Mouse (Mus musculus): ENCODE measurements around the gene Gm6370.
"Not testable (repeated sequence)": the region's sequence is repeated elsewhere in the genome, so short reads cannot be mapped to it uniquely, and the experiment has no call there.

Gm6370 gene

GRCm38 (mm10) chr5:146491063-146491462 lies at the start of gene Gm6370:
Gene Gm6370, plus strand, starts transcription at chr5:146491363.
- not testable (repeated sequence) for DNase-seq (ENCODE audit: low read depth, low spot score)

DNA sequence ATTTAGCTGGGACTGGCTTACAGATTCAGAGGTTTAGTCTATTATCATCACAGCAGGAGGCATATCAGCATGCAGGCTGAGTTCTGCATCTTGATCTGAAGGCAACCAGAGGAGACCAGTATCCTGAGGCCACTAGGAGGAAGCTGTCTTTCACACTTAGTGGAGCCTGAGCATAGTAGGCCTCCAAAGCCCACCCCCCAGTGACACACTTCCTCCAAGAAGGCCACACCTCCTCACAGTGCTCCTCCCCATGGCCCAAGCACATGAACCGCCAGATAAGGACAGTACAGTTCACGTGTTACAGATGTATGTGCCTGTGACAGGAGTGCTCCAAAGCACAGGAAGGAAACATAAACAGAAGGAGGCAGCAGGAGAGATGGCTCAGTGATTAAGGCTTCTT lies 48.4 kb upstream of the Gm6370 start:
- no peak for DNase-seq (ENCODE audit: low read depth, low spot score)

DNA sequence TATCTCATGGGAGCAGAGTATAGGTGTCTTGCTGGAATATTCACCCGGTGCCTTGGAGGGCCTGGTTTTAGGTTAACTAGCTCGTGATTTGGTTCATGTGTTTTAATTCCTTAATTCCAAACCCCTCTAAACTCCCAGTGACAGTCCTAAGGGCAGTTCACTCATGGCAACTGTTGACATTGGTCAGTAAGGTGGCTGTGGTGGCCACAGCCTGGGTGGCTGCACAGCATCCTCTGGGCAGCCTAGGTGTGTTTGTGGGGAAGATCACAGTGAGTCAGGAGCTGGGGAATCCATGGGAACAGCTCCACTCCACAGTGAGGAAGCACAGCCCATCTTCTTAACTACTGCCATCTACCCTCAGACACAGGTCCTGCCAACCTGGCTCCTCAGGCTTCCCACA lies 44.5 kb upstream of the Gm6370 start:
- no peak for DNase-seq (ENCODE audit: low read depth, low spot score)

DNA sequence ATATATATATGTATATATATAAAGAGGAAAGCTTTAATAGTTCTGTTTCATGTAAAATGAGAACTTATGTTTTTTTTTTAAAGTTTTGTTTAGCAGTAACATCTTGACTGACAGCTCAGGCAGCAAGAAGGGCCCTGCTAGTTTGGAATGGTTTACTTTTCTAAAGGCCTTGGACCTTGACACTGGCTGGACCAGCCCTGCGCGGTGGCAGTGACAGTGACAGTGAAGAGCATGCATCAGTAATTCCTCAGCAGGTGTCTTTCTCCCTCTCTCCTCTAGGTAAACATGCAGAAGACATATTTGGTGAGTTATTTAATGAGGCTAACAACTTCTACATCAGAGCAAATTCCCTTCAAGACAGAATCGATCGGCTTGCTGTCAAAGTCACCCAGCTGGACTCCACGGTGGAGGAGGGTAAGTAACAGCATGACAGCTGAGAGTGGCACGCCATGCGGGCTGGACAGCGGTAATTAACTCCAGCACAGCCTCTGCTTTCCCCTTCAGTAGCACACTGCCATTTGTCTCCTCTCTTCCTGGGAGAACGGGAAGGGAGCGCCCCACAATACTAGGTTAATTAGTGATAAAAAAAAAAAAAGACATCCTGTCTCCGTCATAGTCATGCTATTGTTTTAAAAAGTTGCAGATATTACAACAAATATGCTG lies 39.4 kb upstream of the Gm6370 start:
- no peak for DNase-seq (ENCODE audit: low read depth, low spot score)

DNA sequence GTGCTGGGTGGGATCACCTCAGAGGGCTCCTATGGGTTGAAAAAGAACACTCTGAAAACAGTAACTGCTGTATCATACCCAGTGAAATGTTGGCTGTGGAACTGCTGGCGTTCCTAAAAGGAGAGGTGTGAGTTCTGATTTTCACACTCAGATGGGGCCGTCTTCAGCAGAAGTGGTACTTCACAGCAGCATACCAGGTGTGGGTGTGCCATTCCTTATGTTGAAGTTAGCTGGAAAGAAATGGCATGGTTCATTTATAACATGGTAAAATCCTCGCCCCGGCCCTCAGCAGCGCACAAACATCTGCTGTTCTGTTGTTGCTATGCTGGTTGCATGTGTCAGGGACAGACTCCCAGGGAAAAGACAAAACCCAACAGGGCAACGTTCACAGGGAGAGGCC lies 37.6 kb upstream of the Gm6370 start:
- DNase-seq (ENCODE audit: low read depth, low spot score), result no peak

GRCm38 (mm10) chr5:146461612-146462011 lies 29.6 kb upstream of the Gm6370 start:
- DNase-seq (ENCODE audit: low read depth, low spot score), result no peak

DNA sequence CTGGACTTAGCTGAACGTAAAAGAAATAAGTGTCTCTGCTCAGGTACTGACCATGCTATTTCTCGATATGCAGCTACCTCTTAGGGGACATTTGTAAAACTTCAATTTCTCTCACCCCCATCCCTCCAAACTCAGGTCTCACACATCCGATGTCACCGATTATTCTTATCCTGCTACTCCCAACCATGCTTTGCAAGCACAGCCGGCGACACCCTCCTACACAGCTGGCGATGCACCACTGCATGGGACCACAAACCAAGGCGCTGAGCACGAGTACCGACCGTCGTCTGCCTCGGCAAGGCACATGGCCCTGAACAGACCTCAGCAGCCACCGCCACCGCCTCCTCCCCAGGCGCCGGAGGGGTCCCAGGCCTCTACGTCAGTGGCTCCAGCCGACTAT lies 24.5 kb upstream of the Gm6370 start:
- DNase-seq (ENCODE audit: low read depth, low spot score), result no peak

GRCm38 (mm10) chr5:146468311-146468710 lies 22.9 kb upstream of the Gm6370 start:
- DNase-seq (ENCODE audit: low read depth, low spot score), result no peak

- DNase-seq (ENCODE audit: low read depth, low spot score), result no peak
Measured at GRCm38 (mm10) chr5:146470821-146471220, 20.3 kb upstream of the Gm6370 start.

- DNase-seq (ENCODE audit: low read depth, low spot score), result no peak
Measured at GRCm38 (mm10) chr5:146471311-146471710, 19.9 kb upstream of the Gm6370 start.

GRCm38 (mm10) chr5:146471821-146472220 lies 19.3 kb upstream of the Gm6370 start:
- no peak for DNase-seq (ENCODE audit: low read depth, low spot score)

DNA sequence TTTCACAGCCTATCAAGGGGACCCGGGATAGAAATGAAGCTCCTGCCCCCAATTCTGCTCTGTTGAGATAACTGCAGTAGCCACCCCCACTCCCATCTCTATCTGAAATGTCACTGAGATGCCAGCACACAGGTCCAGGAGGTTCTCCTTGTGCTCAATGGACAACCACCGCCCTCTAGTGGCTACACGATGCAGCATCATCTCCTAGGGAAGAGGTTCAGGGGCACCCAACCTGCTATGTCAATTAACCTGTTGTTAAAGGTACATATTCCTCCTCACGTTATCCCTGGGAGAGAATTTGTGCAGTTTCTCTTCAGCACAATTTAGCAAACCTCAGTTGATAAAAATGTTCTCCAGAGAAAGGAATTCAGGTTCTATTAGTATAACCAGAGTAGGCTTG lies 11.6 kb upstream of the Gm6370 start:
- not testable (repeated sequence) for DNase-seq (ENCODE audit: low read depth, low spot score)

DNA sequence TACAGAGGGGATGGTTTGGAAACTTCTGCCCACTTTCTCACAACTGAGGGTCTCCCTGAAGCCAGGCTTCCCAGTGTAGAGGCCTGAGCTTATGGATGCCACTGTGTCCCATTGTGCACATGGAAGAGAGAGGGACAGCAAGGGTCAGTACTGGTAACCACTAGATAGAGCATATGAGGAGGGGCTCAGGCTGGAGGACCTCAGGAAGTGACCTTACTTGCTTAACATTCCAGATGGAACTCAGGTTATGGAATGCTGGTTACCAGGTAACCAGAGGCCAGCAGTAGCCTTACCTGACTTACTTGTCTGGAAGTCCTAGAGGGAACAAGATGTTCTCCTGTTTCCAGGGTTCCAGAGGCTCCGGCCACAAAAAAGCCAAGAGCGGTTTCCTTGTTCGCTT lies 9.5 kb upstream of the Gm6370 start, which contains the start of gene Gm6408:
Gene Gm6408, plus strand, starts transcription at position 301 of the 400 bp plus-strand sequence.
- DNase-seq (ENCODE audit: low read depth, low spot score), result not testable (repeated sequence)

DNA sequence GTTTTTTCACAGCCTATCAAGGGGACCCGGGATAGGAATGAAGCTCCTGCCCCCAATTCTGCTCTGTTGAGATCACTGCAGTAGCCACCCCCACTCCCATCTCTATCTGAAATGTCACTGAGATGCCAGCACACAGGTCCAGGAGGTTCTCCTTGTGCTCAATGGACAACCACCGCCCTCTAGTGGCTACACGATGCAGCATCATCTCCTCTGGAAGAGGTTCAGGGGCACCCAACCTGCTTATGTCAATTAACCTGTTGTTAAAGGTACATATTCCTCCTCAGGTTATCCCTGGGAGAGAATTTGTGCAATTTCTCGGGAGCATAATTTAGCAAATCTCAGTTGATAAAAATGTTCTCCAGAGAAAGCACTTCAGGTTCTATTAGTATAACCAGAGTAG lies 2.2 kb upstream of the Gm6370 start:
- not testable (repeated sequence) for DNase-seq (ENCODE audit: low read depth, low spot score)

GRCm38 (mm10) chr5:146502099-146502498 lies 10.9 kb downstream of the Gm6370 start, which contains the start of gene 4930449I24Rik:
Gene 4930449I24Rik, plus strand, starts transcription at chr5:146502399.
- not testable (repeated sequence) for DNase-seq (ENCODE audit: low read depth, low spot score)

DNA sequence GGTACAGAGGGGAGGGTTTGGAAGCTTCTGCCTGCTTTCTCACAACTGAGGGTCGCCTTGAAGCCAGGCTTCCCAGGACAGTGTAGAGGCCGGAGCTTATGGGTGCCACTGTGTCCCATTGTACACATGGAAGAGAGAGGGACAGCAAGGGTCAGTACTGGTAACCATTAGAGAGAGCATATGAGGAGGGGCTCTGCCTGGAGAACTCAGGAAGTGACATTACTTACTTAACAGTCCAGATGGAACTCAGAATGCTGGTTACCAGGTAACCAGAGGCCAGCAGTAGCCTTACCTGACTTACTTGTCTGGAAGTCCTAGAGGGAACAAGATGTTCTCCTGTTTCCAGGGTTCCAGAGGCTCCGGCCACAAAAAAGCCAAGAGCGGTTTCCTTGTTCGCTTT lies 22.7 kb downstream of the Gm6370 start, which contains the start of gene Gm3402:
Gene Gm3402, plus strand, starts transcription at position 301 of the 400 bp plus-strand sequence.
- not testable (repeated sequence) for DNase-seq (ENCODE audit: low read depth, low spot score)

DNA sequence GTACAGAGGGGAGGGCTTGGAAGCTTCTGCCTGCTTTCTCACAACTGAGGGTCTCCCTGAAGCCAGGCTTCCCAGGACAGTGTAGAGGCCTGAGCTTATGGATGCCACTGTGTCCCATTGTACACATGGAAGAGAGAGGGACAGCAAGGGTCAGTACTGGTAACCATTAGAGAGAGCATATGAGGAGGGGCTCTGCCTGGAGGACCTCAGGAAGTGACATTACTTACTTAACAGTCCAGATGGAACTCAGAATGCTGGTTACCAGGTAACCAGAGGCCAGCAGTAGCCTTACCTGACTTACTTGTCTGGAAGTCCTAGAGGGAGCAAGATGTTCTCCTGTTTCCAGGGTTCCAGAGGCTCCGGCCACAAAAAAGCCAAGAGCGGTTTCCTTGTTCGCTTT lies 34.3 kb downstream of the Gm6370 start, which contains the start of gene Gm3404:
Gene Gm3404, plus strand, starts transcription at position 301 of the 400 bp plus-strand sequence.
- not testable (repeated sequence) for DNase-seq (ENCODE audit: low read depth, low spot score)

DNA sequence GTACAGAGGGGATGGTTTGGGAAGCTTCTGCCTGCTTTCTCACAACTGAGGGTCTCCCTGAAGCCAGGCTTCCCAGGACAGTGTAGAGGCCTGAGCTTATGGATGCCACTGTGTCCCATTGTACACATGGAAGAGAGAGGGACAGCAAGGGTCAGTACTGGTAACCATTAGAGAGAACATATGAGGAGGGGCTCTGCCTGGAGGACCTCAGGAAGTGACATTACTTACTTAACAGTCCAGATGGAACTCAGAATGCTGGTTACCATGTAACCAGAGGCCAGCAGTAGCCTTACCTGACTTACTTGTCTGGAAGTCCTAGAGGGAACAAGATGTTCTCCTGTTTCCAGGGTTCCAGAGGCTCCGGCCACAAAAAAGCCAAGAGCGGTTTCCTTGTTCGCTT lies 46.2 kb downstream of the Gm6370 start, which contains the start of gene Gm3409:
Gene Gm3409, plus strand, starts transcription at position 301 of the 400 bp plus-strand sequence.
- DNase-seq (ENCODE audit: low read depth, low spot score), result not testable (repeated sequence)

Data from CD4-positive helper T cell, adult 2 months (primary cell).